Mouse (Mus musculus): Measurements from ENCODE around the gene Arhgap18.

DNA sequence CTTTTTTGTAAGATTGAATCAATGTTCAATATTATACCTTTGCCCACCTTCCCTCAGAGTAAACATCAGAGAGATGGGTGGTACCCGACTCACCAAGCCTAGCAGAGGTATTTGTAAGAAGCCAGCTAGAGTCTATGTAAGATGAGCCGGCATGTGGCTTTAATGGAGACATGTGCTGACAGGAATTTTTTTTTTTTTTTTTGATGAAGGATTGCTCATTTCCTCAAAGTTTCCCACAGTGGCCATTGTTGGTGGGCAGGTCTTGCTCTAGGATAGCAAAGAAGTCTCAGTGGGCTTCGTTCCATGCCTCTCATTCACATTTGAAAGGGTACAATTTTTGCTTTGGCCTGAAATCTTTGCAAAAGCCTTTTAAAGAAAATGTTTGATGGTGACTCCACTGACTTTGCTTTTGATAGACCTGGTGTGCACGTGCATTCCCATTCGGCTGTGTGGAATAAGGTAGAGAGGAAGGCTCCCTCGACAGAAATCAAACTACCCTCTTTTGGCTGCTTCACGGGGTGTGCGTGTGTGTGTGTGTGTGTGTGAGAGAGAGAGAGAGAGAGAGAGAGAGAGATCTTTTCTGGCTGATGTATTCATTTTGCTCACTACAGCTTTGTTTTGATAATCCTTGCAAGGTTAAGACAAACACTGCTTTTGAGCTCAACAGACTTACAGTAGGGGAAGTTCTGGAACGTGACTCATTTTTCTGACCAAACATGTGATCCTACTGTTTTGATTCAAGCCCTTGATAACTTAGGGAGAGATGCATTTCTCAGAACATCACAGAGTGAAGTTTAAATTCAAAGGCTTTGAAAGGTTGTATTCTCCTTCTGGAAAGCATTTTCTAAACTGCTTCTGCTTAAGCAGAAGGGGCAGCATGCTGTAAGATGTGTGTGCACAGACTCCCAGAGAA lies 9.0 kb downstream of the Arhgap18 start:
- TF ChIP-seq CTCF (IDR thresholded peaks at IDR 0.05; ENCODE audit: control insufficient read depth, insufficient read depth, insufficient read length), result no peak
- no peak for TF ChIP-seq FOSL1 (IDR thresholded peaks at IDR 0.05; ENCODE audit: insufficient read depth, low read length, poor library complexity, severe bottlenecking)
- TF ChIP-seq MYOG (IDR thresholded peaks at IDR 0.05; ENCODE audit: control insufficient read depth, extremely low read depth, insufficient read length), result no peak
- peak; percentile 59 for TF ChIP-seq USF1 (IDR thresholded peaks at IDR 0.05; ENCODE audit: low read depth)
